Mouse (Mus musculus): ENCODE measurements at regions not wholly inside any gene's neighbourhood (a gene's known extent, or its start where the extent isn't known, plus 50 kb on each side); places are given as distances from the start of the nearest gene placed in this dataset.

- no peak for DNase-seq
Measured at GRCm38 (mm10) chr10:44723845-44724244, 195.5 kb upstream of the Prdm1 start.

GRCm38 (mm10) chr10:44723321-44723720 lies 195.0 kb upstream of the Prdm1 start:
- no peak for DNase-seq

GRCm38 (mm10) chr10:44721670-44722069 lies 193.4 kb upstream of the Prdm1 start:
- no peak for DNase-seq

GRCm38 (mm10) chr10:44716612-44717011 lies 188.3 kb upstream of the Prdm1 start:
- DNase-seq: no peak

- DNase-seq: no peak
Measured at GRCm38 (mm10) chr10:44715902-44716301, 187.6 kb upstream of the Prdm1 start.

GRCm38 (mm10) chr10:44708830-44709229 lies 180.5 kb upstream of the Prdm1 start:
- DNase-seq: no peak

GRCm38 (mm10) chr10:44704143-44704542 lies 175.8 kb upstream of the Prdm1 start:
- no peak for DNase-seq

GRCm38 (mm10) chr10:44702108-44702507 lies 173.8 kb upstream of the Prdm1 start:
- DNase-seq: no peak

GRCm38 (mm10) chr10:44699988-44700537 lies 171.8 kb upstream of the Prdm1 start:
- no peak for DNase-seq

- DNase-seq: no peak
Measured at GRCm38 (mm10) chr10:44697966-44698365, 169.7 kb upstream of the Prdm1 start.

- DNase-seq: no peak
Measured at GRCm38 (mm10) chr10:44696973-44697372, 168.7 kb upstream of the Prdm1 start.

GRCm38 (mm10) chr10:44691590-44692327 lies 163.5 kb upstream of the Prdm1 start:
- no peak for DNase-seq

GRCm38 (mm10) chr10:44688555-44688954 lies 160.3 kb upstream of the Prdm1 start:
- DNase-seq: no peak

- no peak for DNase-seq
Measured at GRCm38 (mm10) chr10:44686055-44686454, 157.8 kb upstream of the Prdm1 start.

GRCm38 (mm10) chr10:44685215-44685614 lies 156.9 kb upstream of the Prdm1 start:
- no peak for DNase-seq

GRCm38 (mm10) chr10:44676506-44676905 lies 148.2 kb upstream of the Prdm1 start:
- no peak for DNase-seq

GRCm38 (mm10) chr10:44665509-44666144 lies 137.3 kb upstream of the Prdm1 start:
- DNase-seq: no peak

- DNase-seq: no peak
Measured at GRCm38 (mm10) chr10:44659499-44659898, 131.2 kb upstream of the Prdm1 start.

- DNase-seq: no peak
Measured at GRCm38 (mm10) chr10:44653761-44654160, 125.5 kb upstream of the Prdm1 start.

GRCm38 (mm10) chr10:44647021-44647420 lies 118.7 kb upstream of the Prdm1 start:
- DNase-seq: no peak

- no peak for DNase-seq
Measured at GRCm38 (mm10) chr10:44646615-44647014, 118.3 kb upstream of the Prdm1 start.

GRCm38 (mm10) chr10:44641616-44642015 lies 113.3 kb upstream of the Prdm1 start:
- DNase-seq: no peak

GRCm38 (mm10) chr10:44640620-44641019 lies 112.3 kb upstream of the Prdm1 start:
- DNase-seq: no peak

GRCm38 (mm10) chr10:44638678-44639077 lies 110.4 kb upstream of the Prdm1 start:
- no peak for DNase-seq

All from thymus, postnatal 25 days (tissue).